Mouse (Mus musculus) hindbrain, embryonic 14.5 days (tissue): Measurements from ENCODE around the gene Shank2. TPM values are rescaled to one million over a fixed set of nuclear protein-coding genes. Genes with fewer than 3 reads are reported as not detected.

ENCODE experiments used
- ATAC-seq: fragments of 200-750 bp; cut with Nextera tagmentation; 2 replicates; pipeline ENCODE4 v1.8.0; 2017; ENCODE audit warnings: moderate number of reproducible peaks, mild to moderate bottlenecking, moderate TSS enrichment, moderate library complexity; ENCODE audit not compliant: low FRiP score
- DNase-seq: peaks from one replicate; pipeline ENCODE4 v3.0.0-alpha.2; 2015; ENCODE audit warnings: low spot score
- H3K27ac ChIP-seq: fragments of 300-500 bp; sonication (generic); 2 replicates; pipeline ENCODE4 v1.5.1; 2014; ENCODE audit warnings: mild to moderate bottlenecking, moderate library complexity
- H3K27me3 ChIP-seq: fragments of 300-500 bp; sonication (generic); 2 replicates; pipeline ENCODE4 v1.6.1; 2014; ENCODE audit warnings: mild to moderate bottlenecking, low read length, mixed read lengths; ENCODE audit not compliant: control insufficient read depth, insufficient read depth
- H3K36me3 ChIP-seq: fragments of 300-500 bp; sonication (generic); replicated peaks from 2 replicates; pipeline ENCODE4 v1.6.1; 2014; ENCODE audit not compliant: control insufficient read depth, insufficient read depth
- H3K4me1 ChIP-seq: fragments of 300-500 bp; sonication (generic); replicated peaks from 2 replicates; pipeline ENCODE4 v1.6.1; 2014; ENCODE audit warnings: antibody characterized with exemption, low read length, mixed read lengths; ENCODE audit not compliant: control insufficient read depth, insufficient read depth
- H3K4me2 ChIP-seq: fragments of 300-500 bp; sonication (generic); replicated peaks from 2 replicates; pipeline ENCODE4 v1.6.1; 2014; ENCODE audit warnings: mild to moderate bottlenecking, moderate library complexity
- H3K4me3 ChIP-seq: fragments of 300-500 bp; sonication (generic); replicated peaks from 2 replicates; pipeline ENCODE4 v1.5.1; 2014; ENCODE audit warnings: mild to moderate bottlenecking, low read length
- H3K9ac ChIP-seq: fragments of 300-500 bp; sonication (generic); 2 replicates; pipeline ENCODE4 v1.6.1; 2014
- H3K9me3 ChIP-seq: fragments of 300-500 bp; sonication (generic); 2 replicates; pipeline ENCODE4 v1.6.1; 2016; ENCODE audit warnings: low read length; ENCODE audit not compliant: control insufficient read depth
- WGBS: fragments of 180-500 bp; shearing (Covaris S2); extraction: QIAGEN DNeasy Blood & Tissue Kit; methylation state at CpG from one replicate; pipeline ENCODE4 v1.1.7; 2014; 5-methylcytosine and 5-hydroxymethylcytosine counted together
- polyA plus RNA-seq: library from polyadenylated mRNA; unstranded; fragments of >200 nt; fragmentation: Nextera tagmentation; extraction: Ambion mirVana; gene quantifications from 2 replicates; pipeline ENCODE4 v1.2.1, GENCODE M21; 2014

The Shank2 gene
- polyA plus RNA-seq, 1 experiment from 2014 or later, result 11.3 TPM

GRCm38 (mm10) chr7:144111026-144111604, 109.4 kb downstream of the Shank2 start:
- Histone ChIP-seq H3K4me3 (no peak overlapping the region), H3K36me3 (no peaks in the 10 kb centered on the region), H3K9me3 (no peaks in the 10 kb centered on the region), H3K9ac (no peak overlapping the region), H3K4me2 (no peak overlapping the region), H3K4me1 (peaks cover 22% of the 10 kb centered on the region), H3K27ac (no peak overlapping the region), H3K27me3 (no peaks in the 10 kb centered on the region)
- 34% methylated on average over 4 of the region's 4 CpGs for WGBS
- no peak for DNase-seq
- ATAC-seq, result no peak

- no peak overlapping the region for H3K9ac ChIP-seq
- H3K4me3 ChIP-seq, result no peak overlapping the region
- DNase-seq, result no peak
- no peaks in the 10 kb centered on the region for H3K36me3 ChIP-seq
- WGBS, result 79% methylated on average over 3 of the region's 3 CpGs
- no peak overlapping the region for H3K27ac ChIP-seq
- peaks cover 13% of the 10 kb centered on the region for H3K4me1 ChIP-seq
- no peak overlapping the region for H3K4me2 ChIP-seq
- H3K9me3 ChIP-seq, result no peaks in the 10 kb centered on the region
- ATAC-seq, result no peak
- no peaks in the 10 kb centered on the region for H3K27me3 ChIP-seq
These were observed 110.3 kb downstream of the Shank2 start for GRCm38 (mm10) chr7:144111981-144112380.

- Histone ChIP-seq H3K4me1 (peaks cover 8% of the 10 kb centered on the region; the same call in 1 of the 2 replicates), H3K36me3 (no peaks in the 10 kb centered on the region), H3K27me3 (no peaks in the 10 kb centered on the region), H3K27ac (no peak overlapping the region), H3K9me3 (no peaks in the 10 kb centered on the region), H3K4me3 (no peak overlapping the region), H3K9ac (no peak overlapping the region), H3K4me2 (no peak overlapping the region)
- WGBS, result 76% methylated on average over 3 of the region's 3 CpGs
- DNase-seq (no peak), ATAC-seq (no peak)
These were observed 112.5 kb downstream of the Shank2 start for GRCm38 (mm10) chr7:144114230-144114629.

GRCm38 (mm10) chr7:144119562-144119961, 117.8 kb downstream of the Shank2 start:
- ATAC-seq, result no peak

GRCm38 (mm10) chr7:144132699-144133387, 131.1 kb downstream of the Shank2 start:
- H3K36me3 ChIP-seq, result no peaks in the 10 kb centered on the region
- no peaks in the 10 kb centered on the region for H3K9me3 ChIP-seq
- WGBS, result 55% methylated on average over 22 of the region's 22 CpGs
- ATAC-seq, result peak; percentile 88
- peak overlapping the region; percentile 88 for H3K27ac ChIP-seq
- H3K9ac ChIP-seq, result peak overlapping the region; percentile 25; the same call in 1 of the 2 replicates
- H3K4me2 ChIP-seq, result peak overlapping the region; percentile 33
- peak overlapping the region; percentile 9 for H3K4me3 ChIP-seq
- DNase-seq, result peak; percentile 42
- H3K4me1 ChIP-seq, result peaks cover 15% of the 10 kb centered on the region; the same call in 1 of the 2 replicates
- no peaks in the 10 kb centered on the region for H3K27me3 ChIP-seq

More at GRCm38 (mm10) chr7:144119562-144119961, 117.8 kb downstream of the Shank2 start:
- Histone ChIP-seq H3K4me3 (no peak overlapping the region), H3K36me3 (no peaks in the 10 kb centered on the region), H3K4me2 (no peak overlapping the region), H3K27me3 (no peaks in the 10 kb centered on the region), H3K9me3 (no peaks in the 10 kb centered on the region), H3K9ac (no peak overlapping the region), H3K4me1 (no peaks in the 10 kb centered on the region), H3K27ac (no peak overlapping the region)
- no peak for DNase-seq
- 81% methylated on average over 1 of the region's 1 CpGs for WGBS

GRCm38 (mm10) chr7:144133388-144133998, 131.8 kb downstream of the Shank2 start:
- peak overlapping the region; percentile 44; the same call in 1 of the 2 replicates for H3K9ac ChIP-seq
- H3K4me3 ChIP-seq, result peak overlapping the region; percentile 9
- 35% methylated on average over 9 of the region's 9 CpGs for WGBS
- peak overlapping the region; percentile 88 for H3K27ac ChIP-seq
- peak overlapping the region; percentile 33 for H3K4me2 ChIP-seq
- no peaks in the 10 kb centered on the region for H3K36me3 ChIP-seq
- ATAC-seq, result 0 out of 2 replicates have a peak, but pooled peaks have one; percentile 26
- H3K4me1 ChIP-seq, result peaks cover 15% of the 10 kb centered on the region; the same call in 1 of the 2 replicates
- peak; percentile 33 for DNase-seq
- H3K9me3 ChIP-seq, result no peaks in the 10 kb centered on the region
- H3K27me3 ChIP-seq, result no peaks in the 10 kb centered on the region

GRCm38 (mm10) chr7:144134699-144135098, 133.0 kb downstream of the Shank2 start:
- Histone ChIP-seq H3K4me2 (no peak overlapping the region), H3K27ac (no peak overlapping the region)

GRCm38 (mm10) chr7:144137827-144138226, 136.1 kb downstream of the Shank2 start:
- WGBS, result 81% methylated on average over 2 of the region's 2 CpGs
- Histone ChIP-seq H3K9me3 (no peaks in the 10 kb centered on the region), H3K9ac (no peak overlapping the region), H3K4me1 (peaks cover 5% of the 10 kb centered on the region; the same call in 1 of the 2 replicates), H3K4me3 (no peak overlapping the region), H3K4me2 (no peak overlapping the region), H3K27ac (no peak overlapping the region), H3K27me3 (no peaks in the 10 kb centered on the region), H3K36me3 (no peaks in the 10 kb centered on the region)
- DNase-seq (no peak), ATAC-seq (no peak)

More at GRCm38 (mm10) chr7:144134699-144135098, 133.0 kb downstream of the Shank2 start:
- no peaks in the 10 kb centered on the region for H3K9me3 ChIP-seq
- peaks cover 15% of the 10 kb centered on the region; the same call in 1 of the 2 replicates for H3K4me1 ChIP-seq
- H3K4me3 ChIP-seq, result no peak overlapping the region
- H3K27me3 ChIP-seq, result no peaks in the 10 kb centered on the region
- WGBS, result 87% methylated on average over 11 of the region's 11 CpGs
- no peak for DNase-seq
- ATAC-seq, result no peak
- H3K36me3 ChIP-seq, result no peaks in the 10 kb centered on the region
- no peak overlapping the region for H3K9ac ChIP-seq

GRCm38 (mm10) chr7:144138476-144138875, 136.7 kb downstream of the Shank2 start:
- no peak overlapping the region for H3K27ac ChIP-seq
- no peaks in the 10 kb centered on the region for H3K9me3 ChIP-seq
- no peak overlapping the region for H3K4me3 ChIP-seq
- DNase-seq, result no peak
- peaks cover 3% of the 10 kb centered on the region; the same call in 1 of the 2 replicates for H3K4me1 ChIP-seq
- ATAC-seq, result no peak
- no peak overlapping the region for H3K9ac ChIP-seq
- no peaks in the 10 kb centered on the region for H3K27me3 ChIP-seq
- WGBS, result 74% methylated on average over 2 of the region's 2 CpGs
- no peak overlapping the region for H3K4me2 ChIP-seq
- no peaks in the 10 kb centered on the region for H3K36me3 ChIP-seq
